Mouse (Mus musculus): ENCODE measurements around the gene Arih2. TPM values are rescaled to one million over a fixed set of nuclear protein-coding genes. Genes with fewer than 3 reads are reported as not detected.

The Arih2 gene
- polyA plus RNA-seq, 1 experiment from 2014 or later = 38.8 TPM

GRCm38 (mm10) chr9:108578545-108579343 lies 70.4 kb downstream of the Arih2 start, which contains the start of gene Wdr6:
TSS of gene Wdr6 (minus strand) at chr9:108578739.
- ATAC-seq (ENCODE audit: low FRiP score, low TSS enrichment) = peak; percentile 96
- Histone ChIP-seq H3K27me3 (ENCODE audit: control insufficient read depth, insufficient read depth, low read length) (no peaks in the 10 kb centered on the region), H3K4me1 (ENCODE audit: control insufficient read depth, insufficient read depth, low read length) (peaks cover 30% of the 10 kb centered on the region), H3K4me3 (ENCODE audit: low read length) (peak within 1 kb of the TSS; percentile 83), H3K9ac (ENCODE audit: low read depth, low read length) (peak within 1 kb of the TSS; percentile 95), H3K27ac (ENCODE audit: low read depth, low read length) (peak within 1 kb of the TSS; percentile 88), H3K4me2 (replicated peaks; ENCODE audit: low read depth, low read length) (peak within 1 kb of the TSS; percentile 64), H3K36me3 (ENCODE audit: control insufficient read depth, insufficient read depth, low read length) (peaks cover 28% of the 10 kb centered on the region), H3K9me3 (ENCODE audit: control insufficient read depth, low read length) (no peaks in the 10 kb centered on the region)
- WGBS = 5% methylated on average over 51 of the region's 51 CpGs

- WGBS = 1% methylated on average over 24 of the region's 24 CpGs
- Histone ChIP-seq H3K9ac (ENCODE audit: low read depth, low read length) (peak overlapping the region; percentile 95), H3K4me1 (ENCODE audit: control insufficient read depth, insufficient read depth, low read length) (peaks cover 30% of the 10 kb centered on the region), H3K4me3 (ENCODE audit: low read length) (peak overlapping the region; percentile 83), H3K27ac (ENCODE audit: low read depth, low read length) (peak overlapping the region; percentile 88), H3K4me2 (replicated peaks; ENCODE audit: low read depth, low read length) (peak overlapping the region; percentile 64), H3K36me3 (ENCODE audit: control insufficient read depth, insufficient read depth, low read length) (peaks cover 35% of the 10 kb centered on the region), H3K27me3 (ENCODE audit: control insufficient read depth, insufficient read depth, low read length) (no peaks in the 10 kb centered on the region), H3K9me3 (ENCODE audit: control insufficient read depth, low read length) (no peaks in the 10 kb centered on the region)
- ATAC-seq (ENCODE audit: low FRiP score, low TSS enrichment) = peak; percentile 10; the same call in 1 of the 2 replicates
These were observed 71.1 kb downstream of the Arih2 start for GRCm38 (mm10) chr9:108577934-108578544.

DNA sequence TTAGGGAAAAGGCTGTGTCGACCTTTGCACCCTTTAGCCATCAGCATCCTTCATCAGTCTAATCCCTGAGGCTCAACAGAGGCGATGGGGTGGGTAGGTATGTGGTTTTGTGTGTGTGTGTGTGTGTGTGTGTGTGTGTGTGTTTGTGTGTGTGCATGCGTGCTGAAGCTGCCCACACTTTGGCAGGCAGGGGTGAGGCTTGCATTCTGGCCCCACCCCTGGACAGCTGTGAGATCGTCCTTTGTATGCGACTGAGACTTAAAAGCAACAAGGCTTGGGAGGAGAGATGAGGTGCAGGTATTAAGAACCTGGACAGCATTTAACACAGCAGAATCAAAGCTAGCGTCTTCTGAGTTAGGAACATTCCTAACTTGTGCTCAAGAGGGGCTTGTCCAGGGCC lies 72.2 kb downstream of the Arih2 start:
- H3K9ac ChIP-seq (ENCODE audit: low read depth, low read length) = 0 out of 2 replicates have a peak overlapping the region, but pooled peaks have one; percentile 95
- H3K4me1 ChIP-seq (ENCODE audit: control insufficient read depth, insufficient read depth, low read length) = peaks cover 30% of the 10 kb centered on the region
- peak overlapping the region; percentile 83 for H3K4me3 ChIP-seq (ENCODE audit: low read length)
- no peaks in the 10 kb centered on the region for H3K27me3 ChIP-seq (ENCODE audit: control insufficient read depth, insufficient read depth, low read length)
- H3K4me2 ChIP-seq (replicated peaks; ENCODE audit: low read depth, low read length) = peak overlapping the region; percentile 64
- peaks cover 45% of the 10 kb centered on the region for H3K36me3 ChIP-seq (ENCODE audit: control insufficient read depth, insufficient read depth, low read length)
- no peak for ATAC-seq (ENCODE audit: low FRiP score, low TSS enrichment)
- 39% methylated on average over 6 of the region's 6 CpGs for WGBS
- H3K27ac ChIP-seq (ENCODE audit: low read depth, low read length) = no peak overlapping the region
- H3K9me3 ChIP-seq (ENCODE audit: control insufficient read depth, low read length) = no peaks in the 10 kb centered on the region

DNA sequence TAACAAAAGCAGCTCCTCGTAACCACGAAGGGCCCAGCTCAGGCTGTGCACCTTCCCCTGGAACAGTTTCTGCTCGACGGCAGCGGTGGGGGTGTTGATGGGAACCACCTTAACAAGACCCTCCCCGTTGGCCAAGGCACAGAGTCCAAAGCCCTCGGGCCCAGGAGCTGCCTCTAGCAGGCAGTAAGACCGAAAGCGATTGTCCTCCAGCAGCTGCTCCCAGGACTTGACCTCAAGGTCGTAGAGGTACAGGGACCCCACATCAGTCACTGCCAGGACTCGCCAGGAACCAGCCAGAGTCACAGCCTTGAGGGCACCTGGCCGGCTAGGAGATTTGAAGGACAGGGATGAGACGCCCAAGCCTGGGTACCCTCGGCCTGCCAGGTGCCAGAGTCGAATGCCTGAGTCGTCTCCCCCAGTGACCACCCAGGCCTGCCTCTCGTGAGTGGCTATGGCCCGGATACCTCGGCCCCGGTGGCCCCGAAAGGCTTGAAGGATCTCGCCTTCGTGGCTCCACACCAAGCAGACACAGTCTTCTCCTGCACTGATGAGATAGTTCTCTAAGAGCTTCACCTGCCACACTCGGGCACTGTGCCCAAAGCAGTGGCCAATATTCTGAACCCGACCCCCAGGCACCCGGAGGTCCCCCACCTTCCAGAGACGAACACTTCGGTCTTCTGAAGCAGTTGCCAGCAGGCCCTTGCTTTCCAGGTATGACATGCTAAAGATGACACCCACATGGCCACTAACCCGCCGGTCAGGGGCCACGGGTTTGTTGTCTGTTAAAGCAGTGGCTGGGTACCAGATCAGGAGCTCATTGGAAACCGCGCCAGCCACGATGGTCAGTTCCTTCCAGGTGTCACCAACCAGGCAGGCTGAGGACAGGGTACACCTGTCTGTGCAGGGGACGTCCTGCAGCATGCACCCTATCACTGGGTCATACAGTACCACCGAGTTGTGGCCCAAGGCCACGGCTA lies 73.6 kb downstream of the Arih2 start:
- no peak overlapping the region; the same call in 1 of the 2 replicates for H3K4me2 ChIP-seq (replicated peaks; ENCODE audit: low read depth, low read length)
- WGBS = 79% methylated on average over 37 of the region's 37 CpGs
- H3K9ac ChIP-seq (ENCODE audit: low read depth, low read length) = no peak overlapping the region
- H3K4me3 ChIP-seq (ENCODE audit: low read length) = no peak overlapping the region
- H3K36me3 ChIP-seq (ENCODE audit: control insufficient read depth, insufficient read depth, low read length) = peaks cover 55% of the 10 kb centered on the region
- H3K4me1 ChIP-seq (ENCODE audit: control insufficient read depth, insufficient read depth, low read length) = peaks cover 30% of the 10 kb centered on the region
- no peak for ATAC-seq (ENCODE audit: low FRiP score, low TSS enrichment)
- no peaks in the 10 kb centered on the region for H3K27me3 ChIP-seq (ENCODE audit: control insufficient read depth, insufficient read depth, low read length)
- H3K27ac ChIP-seq (ENCODE audit: low read depth, low read length) = no peak overlapping the region
- H3K9me3 ChIP-seq (ENCODE audit: control insufficient read depth, low read length) = no peaks in the 10 kb centered on the region

GRCm38 (mm10) chr9:108574921-108575320 lies 74.3 kb downstream of the Arih2 start:
- Histone ChIP-seq H3K9me3 (ENCODE audit: control insufficient read depth, low read length) (no peaks in the 10 kb centered on the region), H3K36me3 (ENCODE audit: control insufficient read depth, insufficient read depth, low read length) (peaks cover 55% of the 10 kb centered on the region), H3K27me3 (ENCODE audit: control insufficient read depth, insufficient read depth, low read length) (no peaks in the 10 kb centered on the region), H3K27ac (ENCODE audit: low read depth, low read length) (no peak overlapping the region), H3K9ac (ENCODE audit: low read depth, low read length) (no peak overlapping the region), H3K4me3 (ENCODE audit: low read length) (no peak overlapping the region), H3K4me2 (replicated peaks; ENCODE audit: low read depth, low read length) (no peak overlapping the region), H3K4me1 (ENCODE audit: control insufficient read depth, insufficient read depth, low read length) (peaks cover 35% of the 10 kb centered on the region)
- WGBS = 91% methylated on average over 12 of the region's 12 CpGs
- no peak for ATAC-seq (ENCODE audit: low FRiP score, low TSS enrichment)

DNA sequence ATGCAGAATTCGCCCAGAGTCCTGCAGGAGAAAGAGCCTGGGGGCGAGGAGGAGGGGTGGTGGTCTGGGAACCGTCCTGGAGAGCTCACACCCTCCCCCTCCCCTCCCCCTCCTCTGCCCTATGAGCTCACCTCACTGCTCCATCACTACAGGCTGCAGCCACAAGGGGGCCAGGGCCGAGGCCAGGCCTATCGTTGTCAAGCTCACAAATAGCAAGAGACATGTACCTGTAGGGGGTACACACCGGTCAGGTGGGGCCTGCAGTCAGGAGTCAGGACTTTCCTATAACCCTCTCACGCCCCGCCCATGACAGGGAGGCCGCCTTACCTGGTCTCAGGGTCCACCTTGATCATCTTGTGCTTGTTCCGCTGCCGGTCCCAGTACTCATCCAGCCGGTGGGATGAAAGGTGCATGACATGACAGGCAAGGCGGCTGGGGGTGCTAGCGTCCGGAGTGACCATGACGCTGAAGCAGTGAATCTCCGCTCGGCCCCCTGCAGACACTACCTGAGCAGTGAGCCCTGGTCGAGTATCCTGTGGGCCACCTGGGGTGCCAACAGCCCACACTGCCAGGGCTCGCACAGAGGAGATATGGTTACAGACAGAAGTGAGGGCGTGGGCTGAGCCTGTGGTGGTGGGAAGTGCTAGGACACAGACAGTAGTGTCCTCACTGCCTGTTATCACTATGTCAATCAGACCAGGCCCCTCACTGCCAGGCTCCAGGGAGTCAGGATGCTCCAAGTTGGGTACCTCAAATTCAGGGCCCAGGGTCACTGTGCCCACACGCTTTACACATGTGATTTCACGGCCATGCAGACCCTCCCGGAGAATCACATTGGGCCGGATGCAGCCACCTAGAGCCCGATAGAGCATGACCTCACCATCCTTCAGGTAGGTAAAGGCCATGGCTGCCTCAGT lies 75.2 kb downstream of the Arih2 start:
- ATAC-seq (ENCODE audit: low FRiP score, low TSS enrichment) = no peak

GRCm38 (mm10) chr9:108572321-108572720 lies 76.9 kb downstream of the Arih2 start:
- peaks cover 55% of the 10 kb centered on the region for H3K36me3 ChIP-seq (ENCODE audit: control insufficient read depth, insufficient read depth, low read length)
- no peak overlapping the region for H3K27ac ChIP-seq (ENCODE audit: low read depth, low read length)
- H3K4me3 ChIP-seq (ENCODE audit: low read length) = no peak overlapping the region
- H3K9me3 ChIP-seq (ENCODE audit: control insufficient read depth, low read length) = no peaks in the 10 kb centered on the region
- WGBS = 75% methylated on average over 10 of the region's 10 CpGs
- H3K4me2 ChIP-seq (replicated peaks; ENCODE audit: low read depth, low read length) = no peak overlapping the region
- ATAC-seq (ENCODE audit: low FRiP score, low TSS enrichment) = no peak
- no peak overlapping the region for H3K9ac ChIP-seq (ENCODE audit: low read depth, low read length)
- peaks cover 33% of the 10 kb centered on the region for H3K4me1 ChIP-seq (ENCODE audit: control insufficient read depth, insufficient read depth, low read length)
- H3K27me3 ChIP-seq (ENCODE audit: control insufficient read depth, insufficient read depth, low read length) = no peaks in the 10 kb centered on the region

More for the DNA sequence above, 75.2 kb downstream of the Arih2 start:
- H3K9me3 ChIP-seq (ENCODE audit: control insufficient read depth, low read length) = no peaks in the 10 kb centered on the region
- no peak overlapping the region for H3K4me3 ChIP-seq (ENCODE audit: low read length)
- H3K9ac ChIP-seq (ENCODE audit: low read depth, low read length) = no peak overlapping the region
- peaks cover 55% of the 10 kb centered on the region for H3K36me3 ChIP-seq (ENCODE audit: control insufficient read depth, insufficient read depth, low read length)
- no peak overlapping the region for H3K27ac ChIP-seq (ENCODE audit: low read depth, low read length)
- no peak overlapping the region for H3K4me2 ChIP-seq (replicated peaks; ENCODE audit: low read depth, low read length)
- WGBS = 59% methylated on average over 26 of the region's 26 CpGs
- peaks cover 31% of the 10 kb centered on the region for H3K4me1 ChIP-seq (ENCODE audit: control insufficient read depth, insufficient read depth, low read length)
- no peaks in the 10 kb centered on the region for H3K27me3 ChIP-seq (ENCODE audit: control insufficient read depth, insufficient read depth, low read length)
